Mouse (Mus musculus) brain, embryonic 14.5 days (tissue): ENCODE data around the gene Tbl1x.

Experiments used
- CTCF ChIP-seq: fragments of 200-500 bp; IDR thresholded peaks from 2 replicates; pipeline ENCODE4 v1.5.1; 2012; ENCODE audit warnings: inconsistent platforms, mild to moderate bottlenecking, moderate library complexity, borderline replicate concordance; ENCODE audit not compliant: insufficient read depth, insufficient read length; ENCODE audit errors: extremely low read depth
- POLR2A ChIP-seq: fragments of 200-500 bp; IDR thresholded peaks from 2 replicates; pipeline ENCODE4 v1.6.1; 2012; ENCODE audit warnings: mild to moderate bottlenecking, inconsistent platforms, borderline replicate concordance; ENCODE audit not compliant: poor library complexity, insufficient read depth, insufficient read length, severe bottlenecking; ENCODE audit errors: extremely low read depth

DNA sequence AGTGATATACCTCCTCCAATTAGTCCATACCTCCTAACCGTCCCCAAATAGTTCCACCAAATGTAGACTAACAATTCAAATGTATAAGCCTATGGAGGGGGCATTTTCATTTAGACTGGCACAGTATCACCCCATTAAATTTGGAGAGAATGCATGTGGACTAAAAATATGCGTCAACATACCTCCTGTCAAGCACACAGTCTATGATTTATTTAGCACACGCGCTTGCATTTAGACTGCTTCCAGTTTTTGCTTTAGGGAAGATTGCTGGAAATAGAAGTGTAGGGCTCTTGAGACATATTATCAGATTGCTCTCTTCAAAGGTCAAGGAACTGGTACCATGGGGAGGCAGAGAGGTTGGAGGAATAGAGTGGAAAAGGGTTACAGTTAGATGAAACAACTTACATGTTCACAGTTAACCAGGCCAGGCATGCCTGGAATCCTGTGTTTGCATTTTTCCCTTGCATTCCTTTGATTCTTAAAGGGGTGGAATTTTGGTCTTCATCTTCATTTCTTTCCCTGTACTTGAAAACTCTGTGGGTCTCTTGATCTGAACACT is 105.0 kb downstream of the Tbl1x start:
- TF ChIP-seq CTCF, result no peak
- TF ChIP-seq POLR2A, result no peak
